Mouse (Mus musculus): ENCODE measurements around the gene Cpsf2. TPM values are rescaled to one million over a fixed set of nuclear protein-coding genes. Genes with fewer than 3 reads are reported as not detected.

The Cpsf2 gene
- polyA plus RNA-seq, 1 experiment from 2014 or later: 13.9 TPM

GRCm38 (mm10) chr12:102055758-102056157 is 80.0 kb downstream of the Cpsf2 start:
- Histone ChIP-seq H3K27ac (replicated peaks) (no peak overlapping the region), H3K9ac (ENCODE audit: low read length) (no peak overlapping the region), H3K4me1 (replicated peaks; ENCODE audit: control insufficient read depth, insufficient read depth) (no peaks in the 10 kb centered on the region), H3K36me3 (ENCODE audit: control insufficient read depth, insufficient read depth, low read length) (no peaks in the 10 kb centered on the region), H3K27me3 (ENCODE audit: control insufficient read depth, insufficient read depth, low read length) (no peaks in the 10 kb centered on the region), H3K4me3 (ENCODE audit: low read depth, low read length) (no peak overlapping the region), H3K4me2 (replicated peaks; ENCODE audit: low read depth) (no peak overlapping the region), H3K9me3 (ENCODE audit: control insufficient read depth, low read length) (no peaks in the 10 kb centered on the region)
- TF ChIP-seq EP300 (optimal IDR thresholded peaks at IDR 0.05) (no peak), CTCF (IDR thresholded peaks at IDR 0.05; ENCODE audit: low read depth) (no peak)
- WGBS: 92% methylated on average over 10 of the region's 10 CpGs
- DNase-seq (ENCODE audit: low spot score) (no peak), ATAC-seq (ENCODE audit: low FRiP score, low TSS enrichment) (no peak)

Other genes starting within 250 kb of the Cpsf2 start
- 50.7 and 70.9 TPM in 2 replicates for gene Fbln5, start 156.9 kb upstream of the Cpsf2 start, polyA plus RNA-seq (2015; fragmentation: Nextera tagmentation; extraction: Ambion mirVana)
- gene Trip11, start 62.7 kb upstream of the Cpsf2 start, polyA plus RNA-seq (2015; fragmentation: Nextera tagmentation; extraction: Ambion mirVana): 15.1 and 24.3 TPM in 2 replicates
- 12.0 and 13.4 TPM in 2 replicates for gene Atxn3, start 17.7 kb upstream of the Cpsf2 start, polyA plus RNA-seq (2015; fragmentation: Nextera tagmentation; extraction: Ambion mirVana)
- 0.28 and 0.30 TPM in 2 replicates for gene Slc24a4, start 152.7 kb downstream of the Cpsf2 start, polyA plus RNA-seq (2015; fragmentation: Nextera tagmentation; extraction: Ambion mirVana)